Mouse (Mus musculus): ENCODE data around the gene Gm37240. TPM values are rescaled to one million over a fixed set of nuclear protein-coding genes. Genes with fewer than 3 reads are reported as not detected.

Gm37240 gene
- polyA plus RNA-seq, 1 experiment = 1.9 TPM

GRCm38 (mm10) chr3:84622026-84622425, 1265.3 kb downstream of the Gm37240 start:
- TF ChIP-seq POLR2A (IDR thresholded peaks at IDR 0.05; ENCODE audit: low read depth, low read length) = no peak
- no peak for TF ChIP-seq CTCF (IDR thresholded peaks at IDR 0.05; ENCODE audit: borderline replicate concordance, insufficient read depth, low read length)
- H3K4me3 ChIP-seq (ENCODE audit: insufficient read depth, low read length) = no peak overlapping the region
- no peaks in the 10 kb centered on the region for H3K4me1 ChIP-seq (ENCODE audit: control insufficient read depth, insufficient read depth, low read length)
- no peak overlapping the region for H3K27ac ChIP-seq (ENCODE audit: insufficient read depth, low read length)

- H3K27ac ChIP-seq (ENCODE audit: insufficient read depth, low read length) = no peak overlapping the region
- no peak overlapping the region for H3K4me3 ChIP-seq (ENCODE audit: insufficient read depth, low read length)
- no peaks in the 10 kb centered on the region for H3K4me1 ChIP-seq (ENCODE audit: control insufficient read depth, insufficient read depth, low read length)
- TF ChIP-seq POLR2A (IDR thresholded peaks at IDR 0.05; ENCODE audit: low read depth, low read length) = no peak
- no peak for TF ChIP-seq CTCF (IDR thresholded peaks at IDR 0.05; ENCODE audit: borderline replicate concordance, insufficient read depth, low read length)
These were observed 1267.6 kb downstream of the Gm37240 start for GRCm38 (mm10) chr3:84619725-84620124.

DNA sequence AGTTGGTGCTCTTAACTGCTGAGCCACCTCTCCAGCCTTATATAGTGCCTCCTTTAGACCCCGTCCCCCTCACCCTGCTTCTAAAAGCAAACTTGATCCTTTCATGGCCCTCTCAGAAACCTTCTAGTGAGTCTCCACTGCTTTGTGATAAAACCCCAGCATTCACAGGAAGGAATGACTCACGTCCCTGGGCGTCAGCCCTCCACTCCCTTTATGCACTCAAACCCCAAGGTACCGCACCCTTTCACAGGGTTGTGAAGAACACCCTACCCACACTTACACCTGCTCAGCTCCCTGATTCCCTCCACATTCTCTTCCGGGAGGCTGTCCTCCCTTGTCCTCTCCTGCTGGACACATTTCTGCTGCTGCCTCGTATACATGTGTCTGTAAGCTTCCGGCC, 1268.3 kb downstream of the Gm37240 start:
- Histone ChIP-seq H3K27ac (ENCODE audit: insufficient read depth, low read length) (no peak overlapping the region), H3K4me3 (ENCODE audit: insufficient read depth, low read length) (no peak overlapping the region), H3K4me1 (ENCODE audit: control insufficient read depth, insufficient read depth, low read length) (no peaks in the 10 kb centered on the region)
- TF ChIP-seq CTCF (IDR thresholded peaks at IDR 0.05; ENCODE audit: borderline replicate concordance, insufficient read depth, low read length) (no peak), POLR2A (IDR thresholded peaks at IDR 0.05; ENCODE audit: low read depth, low read length) (no peak)

GRCm38 (mm10) chr3:84618627-84619026, 1268.7 kb downstream of the Gm37240 start:
- TF ChIP-seq CTCF (IDR thresholded peaks at IDR 0.05; ENCODE audit: borderline replicate concordance, insufficient read depth, low read length) = no peak
- TF ChIP-seq POLR2A (IDR thresholded peaks at IDR 0.05; ENCODE audit: low read depth, low read length) = no peak
- Histone ChIP-seq H3K4me1 (ENCODE audit: control insufficient read depth, insufficient read depth, low read length) (no peaks in the 10 kb centered on the region), H3K4me3 (ENCODE audit: insufficient read depth, low read length) (no peak overlapping the region), H3K27ac (ENCODE audit: insufficient read depth, low read length) (no peak overlapping the region)

DNA sequence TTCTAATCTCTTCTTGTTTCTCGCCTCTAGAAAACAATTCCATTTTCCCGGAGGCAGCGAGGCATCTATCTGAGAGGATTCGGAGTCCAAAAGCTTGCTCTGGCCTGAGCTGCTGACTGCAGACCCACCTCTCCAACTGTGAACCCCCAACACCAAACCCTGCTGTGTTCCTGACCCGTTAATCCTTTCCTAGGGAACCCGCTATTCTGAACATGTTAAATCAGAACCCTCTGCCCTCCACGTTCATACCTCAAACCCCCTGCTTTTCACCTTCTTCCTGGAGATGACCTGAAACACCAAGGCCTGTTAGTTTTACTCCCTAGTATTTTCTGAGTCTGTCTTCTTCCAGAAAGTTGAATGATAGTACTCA, 1271.5 kb downstream of the Gm37240 start:
- no peaks in the 10 kb centered on the region for H3K4me1 ChIP-seq (ENCODE audit: control insufficient read depth, insufficient read depth, low read length)
- no peak overlapping the region for H3K27ac ChIP-seq (ENCODE audit: insufficient read depth, low read length)
- TF ChIP-seq CTCF (IDR thresholded peaks at IDR 0.05; ENCODE audit: borderline replicate concordance, insufficient read depth, low read length) (no peak), POLR2A (IDR thresholded peaks at IDR 0.05; ENCODE audit: low read depth, low read length) (no peak)
- no peak overlapping the region for H3K4me3 ChIP-seq (ENCODE audit: insufficient read depth, low read length)

DNA sequence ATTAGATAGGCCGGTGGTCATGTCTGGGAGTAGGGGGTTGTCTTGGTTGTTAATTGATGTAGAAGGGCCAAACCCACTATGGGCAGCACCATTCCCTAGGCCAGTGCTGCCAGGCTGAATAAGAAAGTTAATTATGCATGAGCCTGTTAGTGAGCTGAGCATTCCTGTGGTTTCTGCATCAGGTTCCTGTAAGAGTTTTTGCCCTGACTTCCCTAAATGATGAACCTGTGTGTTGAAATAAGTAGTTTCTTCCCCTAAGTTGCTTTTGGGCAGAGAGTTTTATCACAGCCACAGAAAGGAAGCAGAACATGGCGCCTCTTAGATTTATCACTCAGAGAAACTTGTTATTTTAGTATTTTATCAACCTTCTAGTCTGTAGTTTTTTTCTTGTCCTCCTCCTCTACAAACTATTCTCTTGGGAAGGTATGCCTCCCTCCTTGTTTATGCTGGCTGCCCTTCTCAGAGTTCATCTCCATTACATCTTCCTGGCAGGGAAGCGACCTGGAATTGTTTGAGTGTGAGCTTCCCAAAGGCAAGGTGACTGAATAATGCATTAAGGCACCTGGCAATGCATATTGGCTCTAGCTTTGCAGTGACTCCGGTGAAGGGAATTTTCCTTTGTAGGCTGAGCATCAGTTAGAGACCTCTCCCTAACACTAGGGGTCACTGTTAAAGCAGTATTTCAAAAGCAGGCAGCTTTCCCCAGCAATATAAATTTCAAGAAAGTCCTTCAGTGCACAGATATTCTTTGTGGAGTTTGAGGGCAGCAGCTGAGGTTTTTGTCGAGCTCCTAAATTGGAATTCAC, 1272.1 kb downstream of the Gm37240 start:
- TF ChIP-seq POLR2A (IDR thresholded peaks at IDR 0.05; ENCODE audit: low read depth, low read length) (no peak), CTCF (IDR thresholded peaks at IDR 0.05; ENCODE audit: borderline replicate concordance, insufficient read depth, low read length) (no peak)
- no peak overlapping the region for H3K4me3 ChIP-seq (ENCODE audit: insufficient read depth, low read length)
- H3K27ac ChIP-seq (ENCODE audit: insufficient read depth, low read length) = no peak overlapping the region
- no peaks in the 10 kb centered on the region for H3K4me1 ChIP-seq (ENCODE audit: control insufficient read depth, insufficient read depth, low read length)

- H3K4me1 ChIP-seq (ENCODE audit: control insufficient read depth, insufficient read depth, low read length) = no peaks in the 10 kb centered on the region
- H3K4me3 ChIP-seq (ENCODE audit: insufficient read depth, low read length) = no peak overlapping the region
- no peak overlapping the region for H3K27ac ChIP-seq (ENCODE audit: insufficient read depth, low read length)
- no peak for TF ChIP-seq POLR2A (IDR thresholded peaks at IDR 0.05; ENCODE audit: low read depth, low read length)
- no peak for TF ChIP-seq CTCF (IDR thresholded peaks at IDR 0.05; ENCODE audit: borderline replicate concordance, insufficient read depth, low read length)
These were observed 1277.1 kb downstream of the Gm37240 start for GRCm38 (mm10) chr3:84610183-84610710.

DNA sequence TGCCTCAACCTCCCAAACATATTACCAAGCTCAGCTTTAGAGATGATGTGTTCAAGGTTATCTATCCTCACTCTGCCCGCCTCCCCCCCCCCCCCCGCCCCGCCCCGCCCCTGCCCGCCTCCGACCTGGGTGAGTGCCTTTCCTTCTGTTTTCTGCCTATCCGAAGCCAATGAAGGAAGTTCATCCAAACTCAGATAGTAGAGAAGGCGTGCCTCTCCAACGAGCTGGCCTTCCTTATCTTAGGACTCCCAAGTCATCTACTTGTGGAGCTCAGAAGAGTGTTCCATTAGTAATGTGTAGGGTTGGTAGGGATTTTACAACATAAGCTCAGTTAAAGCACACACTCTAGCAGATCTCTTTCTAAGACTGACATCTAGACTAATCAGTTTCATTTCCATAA, 1284.1 kb downstream of the Gm37240 start:
- Histone ChIP-seq H3K27ac (ENCODE audit: insufficient read depth, low read length) (no peak overlapping the region), H3K4me1 (ENCODE audit: control insufficient read depth, insufficient read depth, low read length) (no peaks in the 10 kb centered on the region), H3K4me3 (ENCODE audit: insufficient read depth, low read length) (no peak overlapping the region)
- no peak for TF ChIP-seq CTCF (IDR thresholded peaks at IDR 0.05; ENCODE audit: borderline replicate concordance, insufficient read depth, low read length)
- TF ChIP-seq POLR2A (IDR thresholded peaks at IDR 0.05; ENCODE audit: low read depth, low read length) = no peak

- no peaks in the 10 kb centered on the region for H3K4me1 ChIP-seq (ENCODE audit: control insufficient read depth, insufficient read depth, low read length)
- H3K4me3 ChIP-seq (ENCODE audit: insufficient read depth, low read length) = no peak overlapping the region
- no peak overlapping the region for H3K27ac ChIP-seq (ENCODE audit: insufficient read depth, low read length)
- no peak for TF ChIP-seq POLR2A (IDR thresholded peaks at IDR 0.05; ENCODE audit: low read depth, low read length)
- TF ChIP-seq CTCF (IDR thresholded peaks at IDR 0.05; ENCODE audit: borderline replicate concordance, insufficient read depth, low read length) = no peak
These were observed 1284.6 kb downstream of the Gm37240 start for GRCm38 (mm10) chr3:84602759-84603158.

DNA sequence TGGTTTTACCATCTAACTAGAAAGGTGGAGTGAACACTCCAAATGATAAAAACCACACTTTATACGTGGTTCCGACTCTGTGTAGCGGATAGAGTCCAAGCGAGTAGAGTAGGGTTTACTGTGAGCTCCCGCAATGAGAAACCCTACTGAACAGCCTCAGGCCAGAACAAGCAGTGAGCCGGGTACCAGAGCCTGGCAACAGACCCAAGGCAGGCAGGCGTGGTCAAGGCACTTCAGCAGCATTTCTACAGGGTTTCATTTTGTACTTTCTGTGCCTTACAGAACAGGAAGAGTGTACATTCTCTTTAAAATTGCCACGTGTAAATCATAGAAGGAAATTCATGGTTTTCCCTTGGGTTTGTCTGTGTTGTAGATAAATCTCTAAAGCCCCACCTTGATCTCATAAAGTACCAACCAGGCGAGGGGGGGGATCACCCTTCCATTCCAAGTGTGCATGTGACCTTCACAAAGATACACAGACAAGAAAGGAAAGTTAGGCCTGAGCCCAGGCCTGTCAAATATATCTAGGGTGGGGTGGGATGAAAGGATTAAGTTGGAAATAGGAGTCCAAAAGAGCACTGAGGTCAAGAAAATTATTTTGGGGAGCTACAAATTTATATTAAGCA, 1285.3 kb downstream of the Gm37240 start:
- no peak for TF ChIP-seq POLR2A (IDR thresholded peaks at IDR 0.05; ENCODE audit: low read depth, low read length)
- H3K4me3 ChIP-seq (ENCODE audit: insufficient read depth, low read length) = no peak overlapping the region
- H3K27ac ChIP-seq (ENCODE audit: insufficient read depth, low read length) = no peak overlapping the region

More for the DNA sequence above, 1285.3 kb downstream of the Gm37240 start:
- no peaks in the 10 kb centered on the region for H3K4me1 ChIP-seq (ENCODE audit: control insufficient read depth, insufficient read depth, low read length)
